Mouse (Mus musculus): ENCODE measurements at regions not wholly inside any gene's neighbourhood (a gene's known extent, or its start where the extent isn't known, plus 50 kb on each side); places are given as distances from the start of the nearest gene placed in this dataset.

DNA sequence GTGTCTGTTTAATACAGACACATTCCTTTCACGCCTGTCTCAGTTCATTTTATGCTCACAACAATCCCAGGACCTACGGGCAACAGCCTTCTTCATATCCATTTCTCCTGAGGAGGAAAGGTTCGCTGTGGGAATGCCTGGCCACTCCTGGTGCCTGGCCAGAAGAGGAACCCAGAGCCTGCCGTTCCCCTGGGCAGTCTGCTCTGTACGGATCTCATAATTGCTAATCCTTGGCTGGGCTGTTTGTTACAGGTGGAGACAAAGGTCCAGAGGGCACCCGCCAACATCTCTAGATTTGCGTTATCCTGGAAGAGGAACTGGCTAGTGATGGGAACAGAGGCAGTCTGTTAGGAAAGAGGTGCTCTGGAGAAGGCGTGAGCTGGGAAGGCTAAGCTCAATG lies 53.4 kb upstream of the Alk start:
- H3K27ac ChIP-seq (ENCODE audit: low read depth, low read length), result no peak overlapping the region
- ATAC-seq (replicated peaks; ENCODE audit: low FRiP score) (no peak), DNase-seq (ENCODE audit: low spot score) (no peak)
- WGBS, result 71% methylated on average over 8 of the region's 8 CpGs
- no peak overlapping the region for H3K4me2 ChIP-seq
- no peak overlapping the region for H3K4me3 ChIP-seq (ENCODE audit: low read depth, low read length)
- H3K27me3 ChIP-seq (replicated peaks; ENCODE audit: control insufficient read depth, insufficient read depth, low read length), result no peaks in the 10 kb centered on the region
- no peaks in the 10 kb centered on the region for H3K9me3 ChIP-seq (ENCODE audit: control insufficient read depth, low read length)
- H3K9ac ChIP-seq (ENCODE audit: low read depth, low read length), result no peak overlapping the region
- H3K4me1 ChIP-seq (replicated peaks; ENCODE audit: control insufficient read depth, insufficient read depth, low read length), result no peaks in the 10 kb centered on the region
- no peaks in the 10 kb centered on the region for H3K36me3 ChIP-seq (ENCODE audit: control insufficient read depth, insufficient read depth, low read length)

Data from liver, embryonic 11.5 days (tissue).